Mouse (Mus musculus): ENCODE results near the gene Psph. TPM values are rescaled to one million over a fixed set of nuclear protein-coding genes. Genes with fewer than 3 reads are reported as not detected.

The Psph gene
- total RNA-seq, 2 experiments from 2014 or later, result 13.1 to 15.2 TPM

DNA sequence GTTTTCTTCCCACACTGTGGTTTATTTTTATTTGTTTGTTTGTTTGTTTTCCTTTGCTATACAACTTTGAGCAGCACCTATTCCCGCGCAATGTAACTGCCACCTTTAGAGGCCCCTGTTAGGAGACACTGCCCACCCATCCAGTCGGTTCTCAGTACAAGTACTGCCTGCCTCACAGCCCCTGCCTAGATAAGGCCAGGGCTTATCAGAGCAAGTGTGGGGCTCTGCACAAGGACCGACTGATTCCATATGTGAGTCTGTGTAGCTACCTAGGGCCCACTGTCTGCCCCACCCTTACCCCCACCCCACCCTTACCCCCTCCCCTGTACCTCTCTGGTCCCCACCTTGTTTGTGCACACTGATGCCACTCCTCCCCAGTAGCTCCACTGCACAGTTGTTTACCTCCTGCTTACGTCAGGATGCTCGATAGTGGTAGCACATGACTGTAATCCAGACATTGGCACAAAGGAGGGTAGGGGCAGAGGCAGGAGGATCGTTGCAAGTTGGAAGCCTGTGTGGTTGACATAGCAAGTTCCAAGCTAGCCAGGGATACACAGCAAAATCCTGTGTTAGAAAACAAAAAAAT is 44.3 kb downstream of the Psph start:
- DNase-seq, result no peak
- intact Hi-C loops (cut with DNase I), result loop anchor here (5.0 kb wide), 1 partner anchor 131 kb away; no protein-coding TSS in a partner anchor

GRCm38 (mm10) chr5:129740976-129741375 is 46.3 kb downstream of the Psph start:
- intact Hi-C loops (cut with DNase I), result loop anchor here (5.0 kb wide), 1 partner anchor 129 kb away; no protein-coding TSS in a partner anchor
- no peak for DNase-seq

DNA sequence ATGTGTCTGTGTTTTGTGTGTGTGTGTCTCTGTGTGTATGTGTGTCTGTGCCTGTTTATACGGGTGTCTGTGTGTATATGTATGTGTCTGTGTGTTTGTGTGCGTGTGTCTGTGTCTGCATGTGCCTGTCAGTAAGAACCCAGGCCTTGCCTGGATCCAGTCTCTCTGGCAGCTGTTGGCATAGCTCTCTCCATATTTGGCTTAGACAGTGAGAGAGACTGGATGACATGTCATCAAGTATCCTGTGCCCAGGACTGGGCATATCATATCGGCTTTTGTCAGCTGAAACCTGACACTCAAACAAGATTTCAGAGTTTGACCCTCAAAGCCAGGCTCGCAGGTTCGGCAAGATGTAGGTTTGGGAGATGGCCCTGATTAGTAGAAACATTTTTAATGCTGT is 56.2 kb downstream of the Psph start:
- DNase-seq, result no peak
- intact Hi-C loops (cut with DNase I), result no loop called here

DNA sequence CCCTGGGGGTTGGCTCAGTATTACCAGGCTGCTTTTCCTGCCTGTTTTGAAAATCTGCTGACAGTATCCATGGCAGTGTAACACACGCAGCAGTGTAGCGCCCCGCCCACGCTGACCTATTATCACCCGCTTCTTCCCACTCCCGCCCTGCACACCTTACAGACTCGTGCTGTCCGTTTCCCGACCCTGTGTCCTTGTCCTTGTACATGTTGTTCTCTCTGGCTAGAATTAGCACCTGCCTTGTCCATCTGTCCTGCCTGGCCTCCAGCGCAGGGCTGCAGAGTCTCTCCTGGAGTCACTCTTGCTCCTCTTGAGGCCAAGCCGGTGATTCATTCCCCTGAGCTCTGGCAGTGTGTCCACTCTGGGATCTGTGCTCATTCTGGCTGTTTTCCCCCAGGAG is 56.9 kb downstream of the Psph start:
- DNase-seq, result peak; percentile 34 to 56
- intact Hi-C loops (cut with DNase I), result no loop called here

GRCm38 (mm10) chr5:129729286-129729685 is 58.0 kb downstream of the Psph start:
- peak in 1 of 2 experiments; percentile 23 for DNase-seq
- intact Hi-C loops (cut with DNase I), result no loop called here

DNA sequence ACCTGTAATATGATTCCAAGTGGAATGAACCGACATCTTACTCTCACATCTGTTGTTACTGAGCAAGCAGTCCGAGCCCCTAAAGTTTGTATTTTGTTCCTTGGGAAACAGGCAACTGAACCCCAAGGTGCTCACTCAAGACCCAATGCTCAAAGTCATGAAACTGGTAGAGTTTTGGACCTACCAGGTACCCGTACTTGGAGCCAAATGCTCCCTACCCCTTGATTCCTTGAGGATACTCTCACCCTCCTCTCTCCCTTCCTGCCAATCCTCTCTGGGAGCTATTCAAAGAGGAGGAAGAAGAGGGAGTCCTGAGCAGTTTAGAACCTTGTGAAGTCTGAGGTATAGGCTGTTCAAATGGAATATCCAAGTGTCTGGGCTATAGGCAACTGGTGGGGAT is 60.5 kb downstream of the Psph start:
- intact Hi-C loops (cut with DNase I), result no loop called here
- no peak for DNase-seq

- DNase-seq, result no peak
- intact Hi-C loops (cut with DNase I), result no loop called here
Measured at GRCm38 (mm10) chr5:129725774-129726392, 61.4 kb downstream of the Psph start.

DNA sequence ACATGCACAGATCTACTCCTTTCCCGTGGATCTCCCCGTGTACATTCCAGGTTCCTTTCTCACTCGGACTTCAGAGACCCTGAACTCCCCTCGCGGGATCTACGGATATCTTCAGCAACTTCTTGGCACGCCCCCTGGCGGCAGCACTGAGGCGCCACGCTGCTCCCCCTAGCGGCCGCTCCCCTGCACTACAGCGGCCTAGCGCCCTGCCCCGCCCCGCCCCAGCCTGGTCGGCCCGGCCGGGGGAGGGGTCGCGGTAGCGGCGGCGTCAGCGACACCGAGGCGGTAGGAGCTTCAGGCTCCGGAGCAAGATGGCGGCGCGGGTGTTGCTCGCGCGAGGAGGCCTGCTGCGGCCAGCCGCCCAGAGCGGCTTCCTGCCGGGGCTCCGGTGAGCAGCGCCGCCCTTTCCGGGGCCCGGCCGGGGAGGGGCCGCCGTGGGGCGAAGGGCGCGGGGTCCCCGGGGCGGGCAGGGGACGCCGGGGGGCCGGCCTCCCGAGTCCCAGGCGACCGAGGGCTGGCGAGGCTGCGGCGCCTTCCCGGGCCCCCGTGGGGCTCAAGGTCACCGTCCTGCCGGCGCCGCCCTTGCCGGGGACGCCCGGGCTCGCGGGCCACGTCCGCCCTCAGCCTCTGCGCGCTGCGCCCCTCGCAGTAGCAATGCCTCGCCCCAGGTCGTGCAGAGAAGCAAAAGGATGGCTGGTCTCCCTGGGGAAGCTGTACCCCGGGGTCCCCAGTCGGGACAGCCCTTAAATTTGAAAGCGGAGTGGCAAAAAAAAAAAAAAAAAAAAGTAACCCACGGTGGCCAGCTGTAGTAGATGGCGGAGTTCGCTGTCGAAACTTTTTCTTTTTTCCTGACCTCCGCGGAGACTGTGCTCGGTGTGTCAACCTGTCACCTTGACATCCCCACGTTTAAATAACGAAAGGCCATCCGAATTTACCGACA is 62.1 kb downstream of the Psph start, which contains the start of gene Nipsnap2:
TSS of gene Nipsnap2 (plus strand) at position 230 of the 940 bp plus-strand sequence.
- intact Hi-C loops (cut with DNase I), result no loop called here
- DNase-seq, result peak; percentile 86 to 97

GRCm38 (mm10) chr5:129724268-129724667 is 63.0 kb downstream of the Psph start:
- intact Hi-C loops (cut with DNase I), result no loop called here
- no peak for DNase-seq

DNA sequence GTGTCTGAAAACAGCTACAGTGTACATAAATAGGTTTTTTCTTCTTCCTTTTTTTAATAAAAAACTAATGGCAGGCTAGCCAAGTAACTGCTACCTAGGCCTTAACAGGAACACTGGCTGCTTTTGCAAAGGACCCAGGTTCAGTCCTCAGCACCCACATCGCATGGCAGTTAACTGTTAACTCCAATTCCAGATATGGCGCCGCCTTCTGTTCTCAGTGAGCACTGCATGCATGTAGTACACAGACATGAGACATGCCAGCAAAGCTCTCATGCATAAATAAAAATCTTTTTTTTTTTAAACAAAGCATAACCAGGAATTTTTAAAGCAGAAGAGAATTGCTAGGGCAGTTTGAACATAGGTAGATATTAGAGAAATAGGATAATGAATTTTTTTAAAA is 67.1 kb downstream of the Psph start:
- DNase-seq, result no peak
- intact Hi-C loops (cut with DNase I), result no loop called here

DNA sequence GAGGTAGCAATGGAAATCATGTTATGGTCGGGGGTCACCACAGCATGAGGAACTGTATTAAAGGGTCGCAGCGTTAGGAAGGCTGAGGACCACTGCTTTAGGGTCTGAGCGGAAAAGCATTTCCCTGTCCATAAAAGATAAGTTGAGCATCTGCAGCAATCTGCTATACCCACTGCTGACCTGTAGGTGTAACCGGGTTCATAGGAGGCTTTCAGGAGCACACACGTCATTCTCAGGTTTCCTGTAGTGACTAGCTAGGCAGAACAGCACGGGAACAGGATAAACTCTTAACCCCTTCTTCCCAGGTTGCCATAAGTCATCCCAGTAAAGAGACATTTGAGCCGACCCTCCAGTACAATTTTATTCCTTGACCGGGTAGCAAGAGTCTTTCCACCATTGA is 70.2 kb downstream of the Psph start:
- no peak for DNase-seq
- intact Hi-C loops (cut with DNase I), result loop anchor here (5.0 kb wide), 2 partner anchors 50 to 105 kb away; no protein-coding TSS in a partner anchor

Other genes starting within 250 kb of the Psph start
- gene Mmp17, start 203.3 kb downstream of the Psph start, total RNA-seq (2021), result under 1 TPM; 0.20 to 0.44 TPM
- 1 to 10 TPM; 1.3 to 2.2 TPM for gene Zfp11, start 117.3 kb downstream of the Psph start, total RNA-seq (2021)
- not detected for gene Sept14, start 78.9 kb downstream of the Psph start, total RNA-seq (2021)
- gene Mrps17, start 72.0 kb downstream of the Psph start, total RNA-seq (2021), result 10 to 100 TPM; 53.7 to 63.5 TPM
- gene Nipsnap2, start 62.4 kb downstream of the Psph start, total RNA-seq (2021), result 100 to 1,000 TPM; 503 to 556 TPM
- 1 to 10 TPM; 5.0 to 5.9 TPM for gene Sumf2, start 59.5 kb upstream of the Psph start, total RNA-seq (2021)
- 100 to 1,000 TPM; 563 to 618 TPM for gene Chchd2, start 100.0 kb upstream of the Psph start, total RNA-seq (2021)
- gene Zbed5, start 108.3 kb upstream of the Psph start, total RNA-seq (2021), result under 1 TPM; 0.23 to 0.27 TPM
- gene Phkg1, start 111.1 kb upstream of the Psph start, total RNA-seq (2021), result 100 to 1,000 TPM; 374 to 387 TPM
- under 1 TPM; 0.48 to 0.52 TPM for gene Nupr1l, start 121.1 kb upstream of the Psph start, total RNA-seq (2021)
- gene Vkorc1l1, start 154.5 kb upstream of the Psph start, total RNA-seq (2021), result 10 to 100 TPM; 20.2 to 22.1 TPM
- gene Gusb, start 215.6 kb upstream of the Psph start, total RNA-seq (2021), result 1 to 10 TPM; 7.3 to 8.0 TPM
- 10 to 100 TPM in 1 of 2 experiments, 1 to 10 TPM in 1; 6.4 to 11.3 TPM for gene Asl, start 241.8 kb upstream of the Psph start, total RNA-seq (2021)
- 10 to 100 TPM; 16.0 to 16.4 TPM for gene Crcp, start 241.8 kb upstream of the Psph start, total RNA-seq (2021)

Measured in gastrocnemius, postnatal 36 days (tissue).